Mouse (Mus musculus): ENCODE measurements around the gene Cpm.
"Not testable (repeated sequence)": the region's sequence is repeated elsewhere in the genome, so short reads cannot be mapped to it uniquely, and the experiment has no call there.

Gene Cpm

GRCm38 (mm10) chr10:117702024-117702833 lies 72.9 kb downstream of the Cpm start:
- no peak for DNase-seq (ENCODE audit: low read depth, low spot score)

- no peak for DNase-seq (ENCODE audit: low read depth, low spot score)
Measured at GRCm38 (mm10) chr10:117703506-117703905, 74.2 kb downstream of the Cpm start.

- DNase-seq (ENCODE audit: low read depth, low spot score), result not testable (repeated sequence)
Measured at GRCm38 (mm10) chr10:117704314-117704963, 75.1 kb downstream of the Cpm start.

- DNase-seq (ENCODE audit: low read depth, low spot score), result no peak
Measured at GRCm38 (mm10) chr10:117704964-117705335, 75.7 kb downstream of the Cpm start.

GRCm38 (mm10) chr10:117705806-117706205 lies 76.5 kb downstream of the Cpm start:
- no peak for DNase-seq (ENCODE audit: low read depth, low spot score)

- DNase-seq (ENCODE audit: low read depth, low spot score), result no peak
Measured at GRCm38 (mm10) chr10:117706440-117706839, 77.1 kb downstream of the Cpm start.

GRCm38 (mm10) chr10:117707114-117707838 lies 78.0 kb downstream of the Cpm start:
- no peak for DNase-seq (ENCODE audit: low read depth, low spot score)

GRCm38 (mm10) chr10:117708376-117708775 lies 79.1 kb downstream of the Cpm start:
- no peak for DNase-seq (ENCODE audit: low read depth, low spot score)

GRCm38 (mm10) chr10:117708856-117709255 lies 79.6 kb downstream of the Cpm start:
- DNase-seq (ENCODE audit: low read depth, low spot score), result no peak

- no peak for DNase-seq (ENCODE audit: low read depth, low spot score)
Measured at GRCm38 (mm10) chr10:117709326-117709830, 80.1 kb downstream of the Cpm start.

GRCm38 (mm10) chr10:117709930-117710603 lies 80.8 kb downstream of the Cpm start:
- peak; percentile 49 for DNase-seq (ENCODE audit: low read depth, low spot score)

- DNase-seq (ENCODE audit: low read depth, low spot score), result peak; percentile 93
Measured at GRCm38 (mm10) chr10:117710604-117711141, 81.4 kb downstream of the Cpm start, which contains the start of gene Mdm2. Gene Mdm2, minus strand, starts transcription at chr10:117710758.

GRCm38 (mm10) chr10:117711408-117711807 lies 82.1 kb downstream of the Cpm start:
- DNase-seq (ENCODE audit: low read depth, low spot score), result no peak

- no peak for DNase-seq (ENCODE audit: low read depth, low spot score)
Measured at GRCm38 (mm10) chr10:117712191-117712754, 83.0 kb downstream of the Cpm start.

- DNase-seq (ENCODE audit: low read depth, low spot score), result no peak
Measured at GRCm38 (mm10) chr10:117712871-117713270, 83.6 kb downstream of the Cpm start.

GRCm38 (mm10) chr10:117713466-117713865 lies 84.2 kb downstream of the Cpm start:
- no peak for DNase-seq (ENCODE audit: low read depth, low spot score)

GRCm38 (mm10) chr10:117714048-117714545 lies 84.8 kb downstream of the Cpm start:
- no peak for DNase-seq (ENCODE audit: low read depth, low spot score)

GRCm38 (mm10) chr10:117714928-117715500 lies 85.7 kb downstream of the Cpm start:
- DNase-seq (ENCODE audit: low read depth, low spot score), result no peak

GRCm38 (mm10) chr10:117715654-117716053 lies 86.4 kb downstream of the Cpm start:
- not testable (repeated sequence) for DNase-seq (ENCODE audit: low read depth, low spot score)

GRCm38 (mm10) chr10:117716686-117717085 lies 87.4 kb downstream of the Cpm start:
- DNase-seq (ENCODE audit: low read depth, low spot score), result no peak

All from c-Kit-negative CD71-positive TER-119-positive erythroid progenitor cells, embryonic 14.5 days (primary cell).